In the genomic region with DNA sequence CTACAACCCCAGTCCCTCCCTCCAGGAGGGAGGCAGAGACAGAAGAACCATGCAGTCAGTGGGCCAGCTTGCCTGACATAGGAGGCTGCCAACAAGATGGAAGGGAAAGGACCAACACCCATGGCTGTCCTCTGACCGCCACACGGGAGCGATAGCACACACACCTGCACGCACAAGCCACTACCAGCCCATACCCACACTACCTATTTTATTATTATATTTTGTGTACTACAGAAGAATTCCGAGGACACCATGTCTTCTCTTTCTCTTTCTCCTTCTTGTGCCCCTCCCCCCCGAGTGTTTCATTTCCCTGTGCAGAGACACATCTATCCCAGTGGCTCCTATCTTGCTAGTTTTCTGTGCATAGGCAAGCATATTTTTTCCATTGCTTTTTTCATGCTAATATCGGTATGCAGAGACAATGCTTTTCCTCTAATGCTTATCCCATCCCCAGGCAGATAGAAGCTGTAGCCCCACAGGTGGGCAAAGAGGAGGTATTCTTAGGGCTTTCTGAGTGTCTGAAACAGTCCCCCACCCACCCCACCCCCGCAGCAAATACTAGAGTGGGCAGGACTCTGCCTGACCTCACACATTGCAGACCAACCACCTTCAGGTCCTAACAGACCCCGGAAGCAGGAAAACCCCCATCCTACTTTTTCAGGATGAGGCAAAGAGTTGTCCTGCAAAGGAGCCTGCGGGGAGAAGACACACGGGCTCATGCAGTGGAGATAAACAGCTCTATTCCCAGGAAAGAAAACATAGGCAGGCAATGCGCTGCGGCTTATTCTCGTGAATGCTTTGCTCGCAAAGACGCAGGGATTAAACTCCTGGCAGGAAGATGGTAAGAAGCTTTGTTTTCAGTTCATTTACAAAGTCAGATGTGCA, we compare ENCODE assay signal across 9 mouse cellular contexts. TPM values are rescaled to one million over a fixed set of nuclear protein-coding genes. Genes with fewer than 3 reads are reported as not detected.
DNase-seq lines count a peak whose midpoint lies in the region; ATAC-seq and TF ChIP-seq lines count a peak whose summit lies in the region.
"Had no signal": no experiment of that assay in that cellular context is flagged by ENCODE, and none has a peak within 500 bp of the region (broad histone marks: within the 10 kb centered on the region; RNA-seq: fewer than 3 reads in every experiment).

No protein-coding gene starts in this region.

- H3K27me3 ChIP-seq in spleen, adult 2 months (ENCODE audit: control insufficient read depth, insufficient read depth, low read length) = no peaks in the 10 kb centered on the region
- H3K27me3 ChIP-seq in liver, embryonic 13.5 days = no peaks in the 10 kb centered on the region
- H3K27me3 ChIP-seq in stomach, embryonic 16.5 days (ENCODE audit: control insufficient read depth, insufficient read depth, low read length) = no peaks in the 10 kb centered on the region

- peak overlapping the region; percentile 71 for H3K4me2 ChIP-seq in liver, embryonic 13.5 days
- peak overlapping the region; percentile 58 for H3K4me2 ChIP-seq in stomach, embryonic 16.5 days (ENCODE audit: low read depth, low read length)

- no peak overlapping the region for H3K4me3 ChIP-seq in spleen, adult 2 months (ENCODE audit: extremely low read depth, insufficient read depth, insufficient read length)
- H3K4me3 ChIP-seq in liver, embryonic 13.5 days (replicated peaks) = no peak overlapping the region
- peak overlapping the region; percentile 16; the same call in 1 of the 2 replicates for H3K4me3 ChIP-seq in stomach, embryonic 16.5 days (replicated peaks; ENCODE audit: low read length)

- peak; percentile 7 to 11 for DNase-seq in cerebellum, adult 18-20 months
- DNase-seq in cerebellum, adult 9-10 months = no peak
- no peak for DNase-seq in spleen, adult 2 months (ENCODE audit: low read depth in 1 of 2, low spot score in 2 of 2)
- no peak for DNase-seq in spleen, adult 12 weeks (ENCODE audit: low spot score)
- no peak for DNase-seq in liver, embryonic 13.5 days
- DNase-seq in layer of hippocampus, adult 18-20 months (ENCODE audit: low spot score in 2 of 2) = no peak
- DNase-seq in frontal cortex, adult 2 months (ENCODE audit: extremely low spot score in 1 of 2, low spot score in 1 of 2) = no peak
- DNase-seq: layer of hippocampus, postnatal 36 days had no signal

- TF ChIP-seq CTCF in spleen, adult 2 months (IDR thresholded peaks at IDR 0.05; ENCODE audit: extremely low read depth, insufficient read depth, insufficient read length, insufficient replicate concordance) = no peak

- H3K4me1 ChIP-seq in spleen, adult 2 months (ENCODE audit: control insufficient read depth, insufficient read depth, insufficient read length) = peaks cover 25% of the 10 kb centered on the region; the same call in 1 of the 2 replicates
- peaks cover 30% of the 10 kb centered on the region for H3K4me1 ChIP-seq in liver, embryonic 13.5 days (replicated peaks)
- peaks cover 20% of the 10 kb centered on the region for H3K4me1 ChIP-seq in stomach, embryonic 16.5 days (ENCODE audit: control insufficient read depth, insufficient read depth, low read length)

- TF ChIP-seq POLR2A in spleen, adult 2 months (IDR thresholded peaks at IDR 0.05; ENCODE audit: low read depth, low read length) = no peak

- 0 out of 2 replicates have a peak, but pooled peaks cover 3% of the 10 kb centered on the region for H3K9me3 ChIP-seq in liver, embryonic 13.5 days (replicated peaks)
- H3K9me3 ChIP-seq in stomach, embryonic 16.5 days (replicated peaks; ENCODE audit: control insufficient read depth, low read length) = peaks cover 5% of the 10 kb centered on the region; the same call in 1 of the 2 replicates

- peak overlapping the region; percentile 5; the same call in 1 of the 2 replicates for H3K27ac ChIP-seq in spleen, adult 2 months (ENCODE audit: insufficient read depth, low read length)
- H3K27ac ChIP-seq in liver, embryonic 13.5 days = 0 out of 2 replicates have a peak overlapping the region, but pooled peaks have one; percentile 3
- H3K27ac ChIP-seq in stomach, embryonic 16.5 days (ENCODE audit: low read length) = peak overlapping the region; percentile 58

- 84% methylated on average over 16 of the region's 16 CpGs for WGBS in spleen, adult 2 months
- 33% methylated on average over 16 of the region's 16 CpGs for WGBS in liver, embryonic 13.5 days (ENCODE audit: insufficient replicate concordance)
- 19% methylated on average over 16 of the region's 16 CpGs for WGBS in stomach, embryonic 16.5 days

- no peak overlapping the region for H3K9ac ChIP-seq in liver, embryonic 13.5 days
- no peak overlapping the region for H3K9ac ChIP-seq in stomach, embryonic 16.5 days (ENCODE audit: low read length)

- ATAC-seq in liver, embryonic 13.5 days (ENCODE audit: low read depth) = no peak
- peak; percentile 31; the same call in 1 of the 2 replicates for ATAC-seq in stomach, embryonic 16.5 days (ENCODE audit: insufficient read depth, low FRiP score)

- no peaks in the 10 kb centered on the region for H3K36me3 ChIP-seq in spleen, adult 2 months (ENCODE audit: control insufficient read depth, insufficient read depth, low read length)
- H3K36me3 ChIP-seq in liver, embryonic 13.5 days = no peaks in the 10 kb centered on the region
- H3K36me3 ChIP-seq in stomach, embryonic 16.5 days (ENCODE audit: control insufficient read depth, insufficient read depth, low read length) = no peaks in the 10 kb centered on the region

RNA-seq across cellular contexts. Expression of gene Tmem154, which starts 10.8 kb away (rescaled TPM):
- polyA plus RNA-seq in spleen, adult 2 months (2012; rRNA removed) = 9.8 and 11.6 TPM in 2 replicates
- 0.59 and 0.94 TPM in 2 replicates for polyA plus RNA-seq in liver, embryonic 13.5 days (2015; fragmentation: Nextera tagmentation; extraction: Ambion mirVana)
- polyA plus RNA-seq in stomach, embryonic 16.5 days (2015; fragmentation: Nextera tagmentation; extraction: Ambion mirVana) = 14.8 and 19.1 TPM in 2 replicates
- under 1 TPM; 0.32 to 0.36 TPM for total RNA-seq in layer of hippocampus, adult 18-20 months (2021)
- 0.70 and 0.80 TPM in 2 replicates for polyA plus RNA-seq in frontal cortex, adult 2 months (2012; rRNA removed)

Comparison
In these comparisons a context has a peak if more than half of its experiments do, and no peak if none do; other contexts are left out.
1. DNase-seq: peak in cerebellum, adult 18-20 months (2 of 2); none in cerebellum, adult 9-10 months (single experiment), spleen, adult 2 months (0 of 2), spleen, adult 12 weeks (single experiment), liver, embryonic 13.5 days (single experiment), layer of hippocampus, adult 18-20 months (0 of 2) and frontal cortex, adult 2 months (0 of 2).
2. H3K27ac ChIP-seq: peak in every context shown above with its lines; median percentile 58 in stomach, embryonic 16.5 days; 5 in spleen, adult 2 months; 3 in liver, embryonic 13.5 days.